Mouse (Mus musculus) hindbrain, embryonic 12.5 days (tissue): ENCODE results near the gene Itga2b. TPM values are rescaled to one million over a fixed set of nuclear protein-coding genes. Genes with fewer than 3 reads are reported as not detected.

Experiments used
- ATAC-seq: fragments of 200-750 bp; cut with Nextera tagmentation; 2 replicates; pipeline ENCODE4 v1.8.0; 2017; ENCODE audit warnings: moderate TSS enrichment; ENCODE audit not compliant: low FRiP score
- H3K27ac ChIP-seq: fragments of 300-500 bp; sonication (generic); 2 replicates; pipeline ENCODE4 v1.5.1; 2016; ENCODE audit warnings: mild to moderate bottlenecking
- H3K27me3 ChIP-seq: fragments of 300-500 bp; sonication (generic); 2 replicates; pipeline ENCODE4 v1.6.1; 2016; ENCODE audit warnings: mild to moderate bottlenecking
- H3K36me3 ChIP-seq: fragments of 300-500 bp; sonication (generic); 2 replicates; pipeline ENCODE4 v1.6.1; 2016; ENCODE audit warnings: mild to moderate bottlenecking
- H3K4me1 ChIP-seq: fragments of 300-500 bp; sonication (generic); 2 replicates; pipeline ENCODE4 v1.6.1; 2016
- H3K4me2 ChIP-seq: fragments of 300-500 bp; sonication (generic); replicated peaks from 2 replicates; pipeline ENCODE4 v1.6.1; 2016; ENCODE audit warnings: mild to moderate bottlenecking
- H3K4me3 ChIP-seq: fragments of 300-500 bp; sonication (generic); 2 replicates; pipeline ENCODE4 v1.5.1; 2016; ENCODE audit warnings: mild to moderate bottlenecking
- H3K9ac ChIP-seq: fragments of 300-500 bp; sonication (generic); 2 replicates; pipeline ENCODE4 v1.6.1; 2016; ENCODE audit warnings: mild to moderate bottlenecking, moderate library complexity
- H3K9me3 ChIP-seq: fragments of 300-500 bp; sonication (generic); replicated peaks from 2 replicates; pipeline ENCODE4 v1.6.1; 2016; ENCODE audit warnings: mild to moderate bottlenecking
- WGBS: fragments of 180-500 bp; shearing (Covaris S2); methylation state at CpG from one replicate; pipeline ENCODE4 v1.1.7; 2016; 5-methylcytosine and 5-hydroxymethylcytosine counted together
- polyA plus RNA-seq: library from polyadenylated mRNA; unstranded; fragments of >200 nt; fragmentation: Nextera tagmentation; extraction: Ambion mirVana; gene quantifications from 2 replicates; pipeline ENCODE4 v1.2.1, GENCODE M21; 2016

Gene Itga2b
- polyA plus RNA-seq, 1 experiment from 2014 or later = 7.1 TPM

DNA sequence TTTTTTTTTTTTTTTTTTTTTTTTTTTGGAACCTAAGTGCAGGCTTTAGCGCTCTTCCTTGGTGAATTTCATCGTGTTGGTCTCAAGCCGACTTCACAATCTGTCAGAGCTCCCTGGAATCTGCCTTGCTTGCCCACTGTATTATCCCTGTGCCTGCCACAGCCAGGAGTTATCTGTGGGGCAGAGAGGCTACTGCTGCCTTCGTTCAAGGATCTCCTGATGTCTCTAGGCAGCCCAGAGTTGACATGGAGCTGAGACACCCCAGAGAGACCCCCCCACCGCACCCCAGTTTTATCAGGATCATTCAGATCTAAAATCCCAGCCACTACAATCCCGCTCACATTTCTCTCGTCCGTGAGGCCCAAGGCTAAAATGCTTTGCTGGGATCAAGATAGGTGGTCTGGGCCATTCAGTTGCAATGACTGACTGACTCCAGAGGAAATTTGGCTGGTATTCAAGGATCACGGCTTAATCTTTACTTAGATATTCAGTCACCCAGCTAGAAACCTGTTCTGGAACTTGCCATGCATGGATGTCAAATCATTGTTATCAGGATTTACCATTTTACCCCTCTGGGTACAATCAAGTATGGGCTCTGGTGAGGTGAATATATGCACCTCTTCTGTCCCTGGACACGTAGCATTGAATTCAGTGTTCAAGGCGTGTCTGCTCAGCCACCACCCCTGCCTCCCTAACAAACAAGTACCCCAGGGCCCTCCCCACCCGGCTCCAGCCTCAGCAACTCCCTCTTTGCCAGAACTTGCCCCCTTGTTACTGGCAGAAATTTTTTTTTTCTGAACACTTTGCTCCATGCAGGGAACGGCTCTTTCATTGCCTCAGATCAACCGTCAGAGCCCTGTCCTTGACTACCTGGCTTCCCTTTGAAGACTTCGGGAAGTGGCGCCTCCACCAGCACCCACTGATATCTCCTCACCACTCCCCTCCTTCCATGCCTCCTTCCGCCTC is 20.6 kb downstream of the Itga2b start:
- Histone ChIP-seq H3K4me1 (peaks cover 40% of the 10 kb centered on the region), H3K36me3 (no peaks in the 10 kb centered on the region), H3K9ac (no peak overlapping the region), H3K27ac (no peak overlapping the region), H3K27me3 (peaks cover 35% of the 10 kb centered on the region), H3K4me3 (no peak overlapping the region), H3K9me3 (no peaks in the 10 kb centered on the region), H3K4me2 (no peak overlapping the region)
- WGBS = 50% methylated on average over 17 of the region's 17 CpGs
- ATAC-seq = no peak

DNA sequence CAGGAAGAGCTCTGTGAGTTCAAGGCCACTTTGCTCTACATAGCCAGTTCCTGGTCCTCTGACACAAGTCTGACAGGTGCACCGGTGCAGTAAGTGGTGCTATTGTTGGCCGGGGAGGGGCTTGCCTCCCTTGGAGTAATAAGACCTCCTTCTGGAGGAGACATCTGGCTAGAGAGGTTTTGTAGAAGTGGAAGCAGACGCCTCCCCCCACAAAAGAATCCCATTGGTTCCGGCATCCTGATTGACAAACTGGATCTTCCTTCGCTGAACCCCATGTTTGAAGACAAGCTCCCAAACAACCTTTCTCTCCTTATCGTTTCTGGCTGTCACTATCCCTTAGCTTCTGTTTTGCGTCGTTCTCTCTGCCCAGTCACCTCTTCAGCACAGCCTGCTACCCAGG is 21.6 kb downstream of the Itga2b start:
- 13% methylated on average over 8 of the region's 8 CpGs for WGBS
- Histone ChIP-seq H3K27me3 (peaks cover 34% of the 10 kb centered on the region), H3K9me3 (no peaks in the 10 kb centered on the region), H3K4me1 (peaks cover 46% of the 10 kb centered on the region), H3K36me3 (peaks cover 5% of the 10 kb centered on the region; the same call in 1 of the 2 replicates), H3K4me2 (no peak overlapping the region), H3K27ac (no peak overlapping the region), H3K4me3 (no peak overlapping the region), H3K9ac (no peak overlapping the region)
- no peak for ATAC-seq

DNA sequence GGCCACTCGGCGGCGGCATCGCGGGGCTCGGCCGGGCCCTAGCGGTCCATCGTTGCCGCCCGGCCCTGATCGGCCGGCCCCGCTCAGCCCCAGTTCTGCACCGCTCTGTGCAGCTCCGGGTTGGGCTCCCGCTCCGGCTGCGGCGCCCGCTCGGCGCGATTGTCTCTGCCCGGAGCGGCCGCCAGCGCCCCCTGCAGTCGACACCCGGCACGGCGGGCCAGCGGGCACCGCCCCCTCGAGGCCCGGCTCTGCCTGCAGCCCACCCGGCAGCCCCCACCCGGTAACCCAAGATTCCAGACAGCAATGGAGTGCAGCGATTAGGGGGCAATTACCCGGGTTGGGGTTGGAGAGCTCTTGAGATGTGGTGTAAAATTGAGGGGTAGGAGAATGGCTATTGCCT is 22.4 kb downstream of the Itga2b start, which contains the start of gene Fam171a2:
Gene Fam171a2 (minus strand): TSS at position 186 of the 400 bp plus-strand sequence.
- peaks cover 11% of the 10 kb centered on the region for H3K36me3 ChIP-seq
- no peaks in the 10 kb centered on the region for H3K9me3 ChIP-seq
- peak within 1 kb of the TSS; percentile 100 for H3K9ac ChIP-seq
- H3K4me1 ChIP-seq = peaks cover 42% of the 10 kb centered on the region
- peak; percentile 78 for ATAC-seq
- H3K4me2 ChIP-seq = peak within 1 kb of the TSS; percentile 80
- peak within 1 kb of the TSS; percentile 86 for H3K4me3 ChIP-seq
- peaks cover 28% of the 10 kb centered on the region for H3K27me3 ChIP-seq
- peak within 1 kb of the TSS; percentile 95 for H3K27ac ChIP-seq
- under 1% methylated on average over 40 of the region's 40 CpGs for WGBS

DNA sequence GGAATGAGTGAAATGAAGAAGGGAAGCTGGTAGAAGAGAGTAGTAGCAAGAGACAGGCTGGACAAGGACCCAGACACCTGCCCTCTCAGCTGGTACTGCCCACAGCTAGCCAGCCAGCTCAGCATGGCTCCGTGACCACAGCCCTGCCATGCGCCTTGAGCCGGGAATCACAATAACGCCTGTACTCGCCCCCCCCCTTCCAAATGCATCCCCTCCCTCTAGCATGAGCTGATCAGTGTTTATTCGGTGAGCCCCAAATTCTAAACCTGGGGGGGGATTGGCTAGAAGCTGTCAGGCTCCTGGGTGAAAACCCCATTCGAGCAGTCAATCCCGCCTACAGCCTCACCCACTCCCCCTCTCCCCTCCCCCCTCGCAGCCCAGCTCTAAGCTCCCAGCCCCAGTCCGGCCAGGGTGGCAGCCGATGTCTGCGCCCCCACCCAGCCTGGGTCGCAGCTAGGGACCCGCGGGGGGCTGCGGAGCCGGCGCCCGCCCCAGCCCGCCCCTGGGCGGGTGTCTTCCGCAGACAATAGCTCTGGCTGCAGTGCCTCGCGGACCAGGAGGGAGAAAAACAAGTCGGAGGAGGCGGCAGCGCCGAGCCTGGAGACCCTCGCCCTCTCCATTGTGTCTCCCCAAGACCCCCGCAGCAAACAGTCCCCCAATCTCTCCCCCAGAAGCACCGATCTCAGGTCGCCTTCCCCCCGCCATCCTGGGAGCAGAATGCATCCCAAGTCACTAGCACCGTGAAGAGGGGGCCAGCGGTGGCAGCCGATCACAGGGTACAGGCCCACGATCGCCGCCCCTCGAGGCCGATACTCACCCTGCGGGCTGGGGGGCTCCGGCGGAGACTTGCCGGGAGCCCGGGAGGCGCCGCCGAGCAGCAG is 23.1 kb downstream of the Itga2b start:
- peaks cover 17% of the 10 kb centered on the region for H3K36me3 ChIP-seq
- H3K4me2 ChIP-seq = peak overlapping the region; percentile 80
- H3K9ac ChIP-seq = peak overlapping the region; percentile 100
- peaks cover 42% of the 10 kb centered on the region for H3K4me1 ChIP-seq
- H3K9me3 ChIP-seq = no peaks in the 10 kb centered on the region
- H3K27ac ChIP-seq = peak overlapping the region; percentile 95
- H3K4me3 ChIP-seq = peak overlapping the region; percentile 86
- WGBS = under 1% methylated on average over 41 of the region's 49 CpGs
- H3K27me3 ChIP-seq = peaks cover 28% of the 10 kb centered on the region
- peak; percentile 67 for ATAC-seq

DNA sequence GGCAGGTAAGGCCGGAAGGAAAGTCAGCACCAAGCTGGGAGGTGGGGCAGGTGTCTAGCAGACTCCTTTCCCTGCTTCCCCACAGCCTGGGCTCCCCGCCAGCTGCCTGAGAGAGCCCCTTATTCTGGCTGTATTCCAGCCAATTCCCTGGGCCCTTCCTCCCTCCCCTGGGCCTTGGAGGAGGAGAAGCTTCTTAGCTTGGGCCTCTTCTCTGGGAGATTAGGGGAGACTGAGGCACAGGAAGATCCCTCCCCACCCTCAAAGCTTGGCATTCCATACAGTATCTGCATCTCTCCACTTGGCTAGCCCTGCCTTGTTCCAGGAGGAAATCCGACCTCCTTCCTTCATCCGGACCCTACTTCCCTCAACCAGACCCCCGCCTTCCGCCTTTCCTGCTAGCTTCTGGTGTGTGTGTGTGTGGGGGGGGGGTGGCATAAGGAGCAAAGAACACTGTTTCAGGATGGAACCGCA is 24.0 kb downstream of the Itga2b start:
- peak overlapping the region; percentile 86 for H3K4me3 ChIP-seq
- H3K27ac ChIP-seq = peak overlapping the region; percentile 95
- peaks cover 31% of the 10 kb centered on the region for H3K27me3 ChIP-seq
- peaks cover 42% of the 10 kb centered on the region for H3K4me1 ChIP-seq
- WGBS = 12% methylated on average over 7 of the region's 7 CpGs
- peak overlapping the region; percentile 100 for H3K9ac ChIP-seq
- H3K9me3 ChIP-seq = no peaks in the 10 kb centered on the region
- H3K4me2 ChIP-seq = peak overlapping the region; percentile 80
- H3K36me3 ChIP-seq = peaks cover 26% of the 10 kb centered on the region
- ATAC-seq = peak; percentile 21

DNA sequence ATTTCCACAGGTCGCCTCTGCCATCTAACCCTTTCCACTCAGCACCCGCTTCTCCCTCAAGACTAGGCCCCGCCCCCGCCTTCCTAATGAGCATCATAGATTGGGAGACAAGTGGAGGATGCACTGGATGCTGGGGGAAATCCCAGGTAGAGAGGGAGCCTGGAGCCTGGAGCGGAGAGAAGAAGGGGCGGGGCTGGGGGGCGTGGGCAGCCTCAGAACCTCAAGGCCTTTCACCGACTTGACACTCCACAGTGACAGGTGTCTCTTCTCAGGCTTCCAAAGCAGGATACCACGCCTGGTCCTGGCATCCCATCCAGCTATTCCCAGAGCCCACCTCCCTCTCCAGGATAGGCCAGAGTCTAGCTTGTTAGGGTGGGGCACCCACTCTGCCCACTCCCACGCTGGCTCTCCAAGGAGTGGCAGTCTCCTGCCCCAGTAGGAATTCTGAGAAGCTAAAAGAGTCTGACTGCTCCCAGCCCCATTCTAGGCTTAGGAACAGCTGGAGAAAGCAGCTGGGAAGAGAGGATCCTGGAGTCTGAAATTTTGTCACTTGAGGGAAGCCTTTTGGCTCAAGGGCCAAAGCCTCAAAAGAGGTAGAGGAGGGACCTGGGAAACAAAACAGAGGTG is 24.5 kb downstream of the Itga2b start:
- 18% methylated on average over 10 of the region's 10 CpGs for WGBS
- no peak for ATAC-seq
- H3K27me3 ChIP-seq = peaks cover 30% of the 10 kb centered on the region
- H3K4me1 ChIP-seq = peaks cover 42% of the 10 kb centered on the region
- no peaks in the 10 kb centered on the region for H3K9me3 ChIP-seq
- H3K9ac ChIP-seq = peak overlapping the region; percentile 100
- peak overlapping the region; percentile 86 for H3K4me3 ChIP-seq
- H3K36me3 ChIP-seq = peaks cover 32% of the 10 kb centered on the region
- peak overlapping the region; percentile 95 for H3K27ac ChIP-seq
- H3K4me2 ChIP-seq = peak overlapping the region; percentile 80

DNA sequence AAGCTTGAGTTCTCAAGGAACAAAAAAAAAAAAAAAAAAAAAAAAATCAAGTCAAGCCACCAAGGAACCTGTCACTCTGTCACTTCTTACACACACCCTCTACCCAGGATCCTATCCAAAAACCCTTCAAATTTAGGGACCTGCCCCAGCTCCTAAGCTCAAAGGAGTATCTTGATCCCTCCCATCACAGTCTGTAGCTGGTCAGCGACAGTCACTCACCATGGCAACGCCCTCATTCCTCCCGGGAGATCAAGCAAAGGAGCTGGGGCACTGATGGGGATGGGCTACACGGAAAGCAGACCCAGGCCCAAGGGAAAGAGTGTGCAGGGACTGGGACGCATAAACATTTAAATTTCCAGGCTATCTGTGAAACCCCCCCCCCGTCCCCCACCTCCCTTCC is 25.1 kb downstream of the Itga2b start:
- peak overlapping the region; percentile 80 for H3K4me2 ChIP-seq
- 4% methylated on average over 6 of the region's 6 CpGs for WGBS
- peaks cover 27% of the 10 kb centered on the region for H3K27me3 ChIP-seq
- peaks cover 38% of the 10 kb centered on the region for H3K36me3 ChIP-seq
- no peak for ATAC-seq
- peak overlapping the region; percentile 95 for H3K27ac ChIP-seq
- H3K4me1 ChIP-seq = peaks cover 42% of the 10 kb centered on the region
- H3K9me3 ChIP-seq = no peaks in the 10 kb centered on the region
- peak overlapping the region; percentile 86 for H3K4me3 ChIP-seq
- H3K9ac ChIP-seq = peak overlapping the region; percentile 100

DNA sequence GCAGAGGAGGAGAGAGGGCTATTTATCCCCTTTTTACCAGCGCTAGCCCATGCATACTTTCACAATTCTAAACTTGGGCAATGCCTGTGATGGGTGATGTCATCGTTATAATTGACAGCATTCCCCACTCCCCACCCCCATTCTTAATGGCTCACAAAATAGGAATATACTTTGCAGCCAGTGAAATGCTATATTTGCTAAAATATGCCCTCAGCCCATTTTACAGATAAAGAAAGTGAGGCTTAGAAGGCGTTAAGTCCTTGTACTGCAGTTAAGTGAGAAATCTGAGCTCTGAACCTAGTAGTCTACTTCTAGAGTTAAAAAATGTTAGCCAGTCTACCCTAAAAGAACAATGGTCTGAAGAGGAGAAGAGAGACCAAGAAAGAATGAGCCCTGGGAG is 25.6 kb downstream of the Itga2b start:
- Histone ChIP-seq H3K4me2 (no peak overlapping the region; the same call in 1 of the 2 replicates), H3K4me1 (peaks cover 42% of the 10 kb centered on the region), H3K9me3 (no peaks in the 10 kb centered on the region), H3K9ac (no peak overlapping the region), H3K27me3 (peaks cover 26% of the 10 kb centered on the region), H3K36me3 (peaks cover 42% of the 10 kb centered on the region), H3K4me3 (no peak overlapping the region), H3K27ac (no peak overlapping the region)
- WGBS = 76% methylated on average over 3 of the region's 3 CpGs
- no peak for ATAC-seq

DNA sequence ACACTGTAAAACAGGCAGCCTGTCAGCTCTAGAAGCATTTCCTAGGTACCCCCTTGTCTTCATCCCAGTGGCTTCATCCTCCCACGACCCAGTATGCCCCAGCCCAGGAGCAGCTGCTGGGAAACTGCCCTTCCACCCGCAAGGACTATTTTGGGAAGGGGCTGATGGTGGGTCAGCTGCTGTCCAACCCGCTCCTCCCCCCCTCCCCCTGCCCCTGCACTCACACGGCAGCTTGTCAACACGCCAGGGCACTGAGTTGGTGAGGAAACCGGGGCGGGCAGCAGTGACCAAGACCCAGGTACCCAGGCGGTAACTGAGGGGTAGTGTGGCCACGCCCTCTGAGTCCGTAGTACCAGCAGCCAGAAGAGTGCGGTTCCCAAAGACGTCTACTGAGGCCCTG is 26.2 kb downstream of the Itga2b start:
- no peak overlapping the region for H3K4me3 ChIP-seq

DNA sequence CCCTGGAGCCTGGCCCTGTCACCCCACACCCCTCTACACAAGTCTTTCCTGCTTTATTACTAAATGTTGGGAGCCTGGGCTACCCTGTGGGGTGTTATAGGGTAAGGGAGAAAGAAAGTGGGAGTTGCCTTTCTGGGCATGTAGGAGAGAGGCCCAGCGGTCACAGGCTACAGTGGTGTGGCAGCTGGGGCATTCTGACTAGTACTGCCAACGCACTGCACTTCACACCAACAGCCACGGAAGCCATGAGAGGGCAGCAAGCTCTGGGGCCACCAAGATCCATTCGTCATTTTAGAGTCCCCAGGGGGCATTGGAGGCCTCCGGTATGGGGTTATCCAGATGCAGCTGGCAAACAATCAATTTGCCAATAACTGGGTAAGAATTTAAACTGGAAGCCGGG is 27.8 kb downstream of the Itga2b start:
- Histone ChIP-seq H3K27me3 (peaks cover 19% of the 10 kb centered on the region), H3K36me3 (peaks cover 64% of the 10 kb centered on the region), H3K4me3 (no peak overlapping the region), H3K9ac (no peak overlapping the region), H3K27ac (no peak overlapping the region), H3K4me1 (peaks cover 48% of the 10 kb centered on the region), H3K9me3 (no peaks in the 10 kb centered on the region), H3K4me2 (no peak overlapping the region)
- 83% methylated on average over 6 of the region's 6 CpGs for WGBS
- ATAC-seq = no peak

More for the DNA sequence above, 26.2 kb downstream of the Itga2b start:
- Histone ChIP-seq H3K4me2 (no peak overlapping the region; the same call in 1 of the 2 replicates), H3K36me3 (peaks cover 48% of the 10 kb centered on the region), H3K27me3 (peaks cover 26% of the 10 kb centered on the region), H3K4me1 (peaks cover 44% of the 10 kb centered on the region), H3K9me3 (no peaks in the 10 kb centered on the region), H3K9ac (no peak overlapping the region), H3K27ac (no peak overlapping the region)
- WGBS = 67% methylated on average over 12 of the region's 12 CpGs
- no peak for ATAC-seq

DNA sequence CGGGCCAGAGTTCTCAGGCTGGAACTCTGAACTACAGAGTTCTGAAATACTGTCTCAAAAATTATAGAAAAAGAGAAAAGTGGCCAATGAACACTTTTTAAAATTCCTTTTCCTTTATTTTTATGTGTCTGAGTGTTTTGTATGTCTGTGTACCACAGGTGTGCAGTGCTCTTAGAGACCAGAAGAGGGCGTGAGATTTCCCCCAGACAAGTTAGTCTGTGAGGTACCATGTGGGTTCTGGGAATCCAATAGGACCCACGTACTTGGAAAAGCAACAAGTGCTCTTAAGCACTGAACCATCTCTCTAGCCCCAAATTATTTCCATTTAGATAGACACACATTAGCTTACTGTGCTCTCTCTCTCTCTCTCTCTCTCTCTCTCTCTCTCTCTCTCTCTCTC is 28.5 kb downstream of the Itga2b start:
- Histone ChIP-seq H3K4me1 (peaks cover 52% of the 10 kb centered on the region), H3K9ac (no peak overlapping the region), H3K4me2 (no peak overlapping the region), H3K36me3 (peaks cover 68% of the 10 kb centered on the region), H3K27me3 (peaks cover 19% of the 10 kb centered on the region), H3K4me3 (no peak overlapping the region), H3K9me3 (no peaks in the 10 kb centered on the region), H3K27ac (no peak overlapping the region)
- 85% methylated on average over 3 of the region's 3 CpGs for WGBS
- no peak for ATAC-seq
